Mouse (Mus musculus): ENCODE results near the gene Wnt5a. TPM values are rescaled to one million over a fixed set of nuclear protein-coding genes. Genes with fewer than 3 reads are reported as not detected.

Wnt5a gene
- polyA plus RNA-seq, 1 experiment from 2014 or later, result 11.6 TPM

DNA sequence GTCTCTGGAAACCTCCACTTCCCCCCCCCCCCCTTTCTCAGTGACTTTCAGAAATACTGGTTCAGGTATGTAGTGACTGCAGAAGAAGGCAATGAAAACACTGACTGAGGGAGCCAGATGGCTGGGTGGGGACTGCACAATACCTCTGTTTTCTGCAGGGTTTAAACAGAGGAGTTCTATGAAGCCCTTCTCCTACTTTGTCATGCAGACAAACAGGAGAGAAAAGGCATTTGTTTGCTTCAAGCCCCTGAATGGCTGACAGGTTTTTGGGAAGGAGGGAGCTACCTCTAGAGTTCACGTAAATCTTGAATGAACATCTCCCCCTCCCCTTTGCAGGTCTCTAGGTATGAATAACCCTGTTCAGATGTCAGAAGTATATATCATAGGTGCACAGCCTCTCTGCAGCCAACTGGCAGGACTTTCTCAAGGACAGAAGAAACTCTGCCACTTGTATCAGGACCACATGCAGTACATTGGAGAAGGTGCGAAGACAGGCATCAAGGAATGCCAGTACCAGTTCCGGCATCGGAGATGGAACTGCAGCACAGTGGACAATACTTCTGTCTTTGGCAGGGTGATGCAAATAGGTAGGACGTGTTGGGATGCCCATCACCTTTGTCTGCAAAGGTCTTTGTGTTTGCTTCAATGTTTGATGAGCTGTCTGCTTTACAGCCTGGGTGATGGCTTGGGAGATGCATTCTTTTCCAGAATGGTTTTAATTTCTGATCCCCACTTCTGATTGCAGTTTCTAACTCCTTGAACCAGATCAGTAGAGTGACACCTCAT, 8.4 kb downstream of the Wnt5a start:
- Histone ChIP-seq H3K4me1 (replicated peaks; ENCODE audit: control insufficient read depth, insufficient read depth, low read length) (0 out of 2 replicates have a peak, but pooled peaks cover 6% of the 10 kb centered on the region), H3K9me3 (ENCODE audit: control insufficient read depth) (no peaks in the 10 kb centered on the region), H3K27ac (ENCODE audit: low read depth, low read length) (no peak overlapping the region), H3K4me2 (replicated peaks; ENCODE audit: low read depth) (no peak overlapping the region), H3K4me3 (ENCODE audit: low read depth, low read length) (no peak overlapping the region), H3K27me3 (replicated peaks; ENCODE audit: control insufficient read depth, insufficient read depth, low read length) (peaks cover 48% of the 10 kb centered on the region), H3K9ac (ENCODE audit: low read depth, low read length) (no peak overlapping the region), H3K36me3 (ENCODE audit: control insufficient read depth, insufficient read depth) (no peaks in the 10 kb centered on the region)
- no peak for TF ChIP-seq CTCF (IDR thresholded peaks at IDR 0.05; ENCODE audit: low read depth)
- 90% methylated on average over 5 of the region's 5 CpGs for WGBS
- ATAC-seq, result no peak

DNA sequence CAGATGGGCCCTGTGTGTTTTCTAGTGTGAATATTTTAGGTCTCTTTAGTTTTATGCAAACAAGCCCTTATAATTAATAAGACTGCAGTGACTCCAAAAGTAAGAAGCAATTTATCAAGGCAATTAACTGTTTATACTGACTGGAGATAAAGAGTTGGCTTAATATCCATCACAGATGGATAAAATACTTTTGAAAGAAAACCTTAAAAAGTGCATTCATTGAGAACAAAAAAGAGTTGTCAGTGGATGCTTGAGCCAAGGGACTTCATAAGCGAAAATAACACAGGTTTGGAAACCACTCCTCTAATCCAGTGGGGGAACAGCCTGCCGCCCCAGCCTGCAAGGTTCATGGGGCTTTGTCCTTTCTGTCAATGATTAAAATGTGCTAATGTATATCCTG, 9.6 kb downstream of the Wnt5a start:
- ATAC-seq, result no peak
- WGBS, result 63% methylated on average over 2 of the region's 2 CpGs
- no peak overlapping the region for H3K4me2 ChIP-seq (replicated peaks; ENCODE audit: low read depth)
- H3K27me3 ChIP-seq (replicated peaks; ENCODE audit: control insufficient read depth, insufficient read depth, low read length), result peaks cover 38% of the 10 kb centered on the region
- H3K4me3 ChIP-seq (ENCODE audit: low read depth, low read length), result no peak overlapping the region
- no peak overlapping the region for H3K27ac ChIP-seq (ENCODE audit: low read depth, low read length)
- no peak for TF ChIP-seq CTCF (IDR thresholded peaks at IDR 0.05; ENCODE audit: low read depth)
- no peak overlapping the region for H3K9ac ChIP-seq (ENCODE audit: low read depth, low read length)
- 0 out of 2 replicates have a peak, but pooled peaks cover 6% of the 10 kb centered on the region for H3K4me1 ChIP-seq (replicated peaks; ENCODE audit: control insufficient read depth, insufficient read depth, low read length)
- H3K9me3 ChIP-seq (ENCODE audit: control insufficient read depth), result no peaks in the 10 kb centered on the region
- no peaks in the 10 kb centered on the region; the same call in 1 of the 2 replicates for H3K36me3 ChIP-seq (ENCODE audit: control insufficient read depth, insufficient read depth)

- H3K27ac ChIP-seq (ENCODE audit: low read depth, low read length), result no peak overlapping the region
- 81% methylated on average over 6 of the region's 6 CpGs for WGBS
- 0 out of 2 replicates have a peak, but pooled peaks cover 6% of the 10 kb centered on the region for H3K4me1 ChIP-seq (replicated peaks; ENCODE audit: control insufficient read depth, insufficient read depth, low read length)
- no peak for TF ChIP-seq CTCF (IDR thresholded peaks at IDR 0.05; ENCODE audit: low read depth)
- no peaks in the 10 kb centered on the region for H3K9me3 ChIP-seq (ENCODE audit: control insufficient read depth)
- ATAC-seq, result no peak
- no peak overlapping the region for H3K4me2 ChIP-seq (replicated peaks; ENCODE audit: low read depth)
- H3K36me3 ChIP-seq (ENCODE audit: control insufficient read depth, insufficient read depth), result peaks cover 5% of the 10 kb centered on the region; the same call in 1 of the 2 replicates
- H3K9ac ChIP-seq (ENCODE audit: low read depth, low read length), result no peak overlapping the region
- H3K27me3 ChIP-seq (replicated peaks; ENCODE audit: control insufficient read depth, insufficient read depth, low read length), result peaks cover 27% of the 10 kb centered on the region
- no peak overlapping the region for H3K4me3 ChIP-seq (ENCODE audit: low read depth, low read length)
Measured at GRCm38 (mm10) chr14:28515331-28515730, 10.8 kb downstream of the Wnt5a start.

DNA sequence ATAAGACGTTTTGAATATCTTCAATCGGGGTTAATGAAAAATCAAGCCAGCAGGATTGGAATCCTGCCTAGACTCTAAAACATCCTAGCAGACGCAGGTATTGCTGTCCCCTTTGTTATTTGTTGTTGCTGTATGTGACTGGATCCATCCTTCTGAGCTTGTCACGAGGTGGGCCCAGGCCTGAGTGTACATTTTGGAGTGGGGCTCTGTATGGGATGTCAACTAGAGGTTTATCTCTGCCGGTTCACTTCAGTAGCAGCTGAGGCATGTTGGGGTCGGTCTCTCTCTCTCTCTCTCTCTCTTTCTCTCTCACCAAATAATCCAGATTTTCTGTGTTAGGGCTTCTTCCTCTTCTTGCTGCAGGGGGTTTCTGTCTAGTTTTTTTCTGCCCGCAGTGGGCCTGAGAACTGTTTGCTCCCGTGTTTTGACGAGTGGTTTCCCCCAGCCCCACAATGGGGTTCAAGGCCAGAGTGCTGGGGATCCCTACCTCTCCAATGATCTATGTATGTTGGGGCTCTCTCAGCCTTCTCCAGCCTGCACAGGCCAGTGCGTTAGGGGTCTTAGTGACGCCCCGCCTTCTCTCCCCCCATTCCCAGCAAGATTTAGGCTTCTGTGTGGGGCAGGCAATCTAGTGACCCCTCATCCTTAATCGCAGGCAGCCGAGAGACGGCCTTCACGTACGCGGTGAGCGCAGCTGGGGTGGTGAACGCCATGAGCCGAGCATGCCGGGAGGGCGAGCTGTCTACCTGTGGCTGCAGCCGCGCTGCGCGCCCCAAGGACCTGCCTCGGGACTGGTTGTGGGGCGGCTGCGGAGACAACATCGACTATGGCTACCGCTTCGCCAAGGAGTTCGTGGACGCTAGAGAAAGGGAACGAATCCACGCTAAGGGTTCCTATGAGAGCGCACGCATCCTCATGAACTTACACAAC, 13.3 kb downstream of the Wnt5a start:
- H3K4me3 ChIP-seq (ENCODE audit: low read depth, low read length), result no peak overlapping the region
- no peak for TF ChIP-seq CTCF (IDR thresholded peaks at IDR 0.05; ENCODE audit: low read depth)
- H3K27ac ChIP-seq (ENCODE audit: low read depth, low read length), result no peak overlapping the region
- H3K4me1 ChIP-seq (replicated peaks; ENCODE audit: control insufficient read depth, insufficient read depth, low read length), result no peaks in the 10 kb centered on the region
- no peak for ATAC-seq
- H3K36me3 ChIP-seq (ENCODE audit: control insufficient read depth, insufficient read depth), result peaks cover 6% of the 10 kb centered on the region; the same call in 1 of the 2 replicates
- no peak overlapping the region for H3K4me2 ChIP-seq (replicated peaks; ENCODE audit: low read depth)
- H3K9ac ChIP-seq (ENCODE audit: low read depth, low read length), result no peak overlapping the region
- 75% methylated on average over 39 of the region's 39 CpGs for WGBS
- H3K9me3 ChIP-seq (ENCODE audit: control insufficient read depth), result no peaks in the 10 kb centered on the region
- 0 out of 2 replicates have a peak, but pooled peaks cover 5% of the 10 kb centered on the region for H3K27me3 ChIP-seq (replicated peaks; ENCODE audit: control insufficient read depth, insufficient read depth, low read length)

DNA sequence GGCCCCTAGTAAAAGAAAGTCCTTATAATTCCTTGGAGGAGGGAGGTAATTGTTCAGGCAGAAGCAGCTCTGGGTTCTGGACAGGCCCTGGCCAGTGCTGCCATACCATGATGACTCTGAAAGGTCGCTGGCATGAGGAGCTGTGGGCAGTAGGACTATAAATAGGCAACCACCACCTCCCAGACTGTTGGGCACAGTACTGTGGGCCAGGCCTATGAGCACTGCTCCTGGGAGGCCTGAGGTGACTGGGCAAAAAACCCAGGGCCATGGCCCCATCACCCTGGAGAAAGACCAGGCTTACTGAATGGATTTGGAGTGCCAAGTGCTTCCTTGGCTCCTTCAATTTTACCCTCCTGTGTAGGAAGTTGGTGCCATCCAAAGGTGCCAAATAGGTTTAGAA, 16.6 kb downstream of the Wnt5a start:
- Histone ChIP-seq H3K4me2 (replicated peaks; ENCODE audit: low read depth) (no peak overlapping the region), H3K4me3 (ENCODE audit: low read depth, low read length) (no peak overlapping the region), H3K9me3 (ENCODE audit: control insufficient read depth) (no peaks in the 10 kb centered on the region), H3K4me1 (replicated peaks; ENCODE audit: control insufficient read depth, insufficient read depth, low read length) (no peaks in the 10 kb centered on the region), H3K27me3 (replicated peaks; ENCODE audit: control insufficient read depth, insufficient read depth, low read length) (no peaks in the 10 kb centered on the region), H3K27ac (ENCODE audit: low read depth, low read length) (no peak overlapping the region), H3K9ac (ENCODE audit: low read depth, low read length) (no peak overlapping the region), H3K36me3 (ENCODE audit: control insufficient read depth, insufficient read depth) (peaks cover 6% of the 10 kb centered on the region; the same call in 1 of the 2 replicates)
- no peak for ATAC-seq
- WGBS, result 90% methylated on average over 1 of the region's 1 CpGs
- TF ChIP-seq CTCF (IDR thresholded peaks at IDR 0.05; ENCODE audit: low read depth), result no peak

GRCm38 (mm10) chr14:28522611-28523010, 18.1 kb downstream of the Wnt5a start:
- TF ChIP-seq CTCF (IDR thresholded peaks at IDR 0.05; ENCODE audit: low read depth), result no peak
- no peak for ATAC-seq
- no peak overlapping the region for H3K4me2 ChIP-seq (replicated peaks; ENCODE audit: low read depth)
- H3K4me3 ChIP-seq (ENCODE audit: low read depth, low read length), result no peak overlapping the region
- H3K27ac ChIP-seq (ENCODE audit: low read depth, low read length), result no peak overlapping the region
- 76% methylated on average over 21 of the region's 21 CpGs for WGBS
- no peaks in the 10 kb centered on the region for H3K4me1 ChIP-seq (replicated peaks; ENCODE audit: control insufficient read depth, insufficient read depth, low read length)
- H3K9me3 ChIP-seq (ENCODE audit: control insufficient read depth), result no peaks in the 10 kb centered on the region
- H3K9ac ChIP-seq (ENCODE audit: low read depth, low read length), result no peak overlapping the region
- peaks cover 6% of the 10 kb centered on the region; the same call in 1 of the 2 replicates for H3K36me3 ChIP-seq (ENCODE audit: control insufficient read depth, insufficient read depth)
- no peaks in the 10 kb centered on the region for H3K27me3 ChIP-seq (replicated peaks; ENCODE audit: control insufficient read depth, insufficient read depth, low read length)

All from intestine, postnatal 0 days (tissue).